Mouse (Mus musculus): ENCODE measurements at regions not wholly inside any gene's neighbourhood (a gene's known extent, or its start where the extent isn't known, plus 50 kb on each side); places are given as distances from the start of the nearest gene placed in this dataset.

- no peak overlapping the region for H3K4me2 ChIP-seq (ENCODE audit: low read depth, low read length, severe bottlenecking)
- peaks cover 1% of the 10 kb centered on the region; the same call in 1 of the 2 replicates for H3K4me1 ChIP-seq (replicated peaks; ENCODE audit: control insufficient read depth, insufficient read depth, low read length)
- no peak for DNase-seq (ENCODE audit: low spot score)
- H3K9ac ChIP-seq (ENCODE audit: low read length), result no peak overlapping the region
- no peak overlapping the region for H3K4me3 ChIP-seq (ENCODE audit: low read depth, low read length)
- no peak overlapping the region for H3K27ac ChIP-seq (ENCODE audit: low read depth, low read length)
- no peaks in the 10 kb centered on the region for H3K9me3 ChIP-seq (ENCODE audit: control insufficient read depth, low read length)
- ATAC-seq (replicated peaks; ENCODE audit: low FRiP score), result no peak
- 85% methylated on average over 2 of the region's 2 CpGs for WGBS
- H3K36me3 ChIP-seq (ENCODE audit: control insufficient read depth, insufficient read depth, low read length), result no peaks in the 10 kb centered on the region
- H3K27me3 ChIP-seq (ENCODE audit: control insufficient read depth, insufficient read depth, low read length), result no peaks in the 10 kb centered on the region
These were observed 61.9 kb upstream of the Znrf2 start for GRCm38 (mm10) chr6:54754810-54755209.

GRCm38 (mm10) chr6:54757511-54757911 is 59.2 kb upstream of the Znrf2 start:
- H3K27ac ChIP-seq (ENCODE audit: low read depth, low read length), result no peak overlapping the region
- no peaks in the 10 kb centered on the region for H3K9me3 ChIP-seq (ENCODE audit: control insufficient read depth, low read length)
- H3K36me3 ChIP-seq (ENCODE audit: control insufficient read depth, insufficient read depth, low read length), result no peaks in the 10 kb centered on the region
- WGBS, result 57% methylated on average over 5 of the region's 5 CpGs
- no peak overlapping the region for H3K9ac ChIP-seq (ENCODE audit: low read length)
- H3K4me2 ChIP-seq (ENCODE audit: low read depth, low read length, severe bottlenecking), result no peak overlapping the region
- no peak for DNase-seq (ENCODE audit: low spot score)
- no peak for ATAC-seq (replicated peaks; ENCODE audit: low FRiP score)
- H3K27me3 ChIP-seq (ENCODE audit: control insufficient read depth, insufficient read depth, low read length), result no peaks in the 10 kb centered on the region
- H3K4me3 ChIP-seq (ENCODE audit: low read depth, low read length), result no peak overlapping the region
- H3K4me1 ChIP-seq (replicated peaks; ENCODE audit: control insufficient read depth, insufficient read depth, low read length), result peaks cover 5% of the 10 kb centered on the region; the same call in 1 of the 2 replicates

- 21% methylated on average over 2 of the region's 2 CpGs for WGBS
- no peak overlapping the region for H3K9ac ChIP-seq (ENCODE audit: low read length)
- H3K36me3 ChIP-seq (ENCODE audit: control insufficient read depth, insufficient read depth, low read length), result no peaks in the 10 kb centered on the region
- ATAC-seq (replicated peaks; ENCODE audit: low FRiP score), result no peak
- H3K9me3 ChIP-seq (ENCODE audit: control insufficient read depth, low read length), result no peaks in the 10 kb centered on the region
- H3K4me3 ChIP-seq (ENCODE audit: low read depth, low read length), result no peak overlapping the region
- no peak overlapping the region for H3K27ac ChIP-seq (ENCODE audit: low read depth, low read length)
- no peaks in the 10 kb centered on the region for H3K27me3 ChIP-seq (ENCODE audit: control insufficient read depth, insufficient read depth, low read length)
- DNase-seq (ENCODE audit: low spot score), result no peak
- no peak overlapping the region for H3K4me2 ChIP-seq (ENCODE audit: low read depth, low read length, severe bottlenecking)
- H3K4me1 ChIP-seq (replicated peaks; ENCODE audit: control insufficient read depth, insufficient read depth, low read length), result peaks cover 5% of the 10 kb centered on the region; the same call in 1 of the 2 replicates
These were observed 58.6 kb upstream of the Znrf2 start for GRCm38 (mm10) chr6:54758112-54758511.

GRCm38 (mm10) chr6:54759263-54759662 is 57.5 kb upstream of the Znrf2 start:
- Histone ChIP-seq H3K36me3 (ENCODE audit: control insufficient read depth, insufficient read depth, low read length) (no peaks in the 10 kb centered on the region), H3K27ac (ENCODE audit: low read depth, low read length) (no peak overlapping the region), H3K9me3 (ENCODE audit: control insufficient read depth, low read length) (no peaks in the 10 kb centered on the region), H3K4me2 (ENCODE audit: low read depth, low read length, severe bottlenecking) (no peak overlapping the region), H3K9ac (ENCODE audit: low read length) (no peak overlapping the region), H3K27me3 (ENCODE audit: control insufficient read depth, insufficient read depth, low read length) (no peaks in the 10 kb centered on the region), H3K4me1 (replicated peaks; ENCODE audit: control insufficient read depth, insufficient read depth, low read length) (peaks cover 5% of the 10 kb centered on the region; the same call in 1 of the 2 replicates), H3K4me3 (ENCODE audit: low read depth, low read length) (no peak overlapping the region)
- ATAC-seq (replicated peaks; ENCODE audit: low FRiP score) (no peak), DNase-seq (ENCODE audit: low spot score) (no peak)
- 71% methylated on average over 8 of the region's 8 CpGs for whole genome bisulfite sequencing

- no peaks in the 10 kb centered on the region for H3K27me3 ChIP-seq (ENCODE audit: control insufficient read depth, insufficient read depth, low read length)
- WGBS, result 7% methylated on average over 11 of the region's 11 CpGs
- DNase-seq (ENCODE audit: low spot score) (no peak), ATAC-seq (replicated peaks; ENCODE audit: low FRiP score) (peak; percentile 66)
- H3K4me1 ChIP-seq (replicated peaks; ENCODE audit: control insufficient read depth, insufficient read depth, low read length), result peaks cover 5% of the 10 kb centered on the region; the same call in 1 of the 2 replicates
- no peaks in the 10 kb centered on the region for H3K36me3 ChIP-seq (ENCODE audit: control insufficient read depth, insufficient read depth, low read length)
- H3K4me3 ChIP-seq (ENCODE audit: low read depth, low read length), result no peak overlapping the region
- no peak overlapping the region for H3K9ac ChIP-seq (ENCODE audit: low read length)
- no peak overlapping the region for H3K27ac ChIP-seq (ENCODE audit: low read depth, low read length)
- H3K9me3 ChIP-seq (ENCODE audit: control insufficient read depth, low read length), result no peaks in the 10 kb centered on the region
- H3K4me2 ChIP-seq (ENCODE audit: low read depth, low read length, severe bottlenecking), result peak overlapping the region; percentile 26; the same call in 1 of the 2 replicates
These were observed 56.7 kb upstream of the Znrf2 start for GRCm38 (mm10) chr6:54759942-54760498.

GRCm38 (mm10) chr6:54760541-54760940 is 56.2 kb upstream of the Znrf2 start:
- Histone ChIP-seq H3K36me3 (ENCODE audit: control insufficient read depth, insufficient read depth, low read length) (no peaks in the 10 kb centered on the region), H3K4me2 (ENCODE audit: low read depth, low read length, severe bottlenecking) (no peak overlapping the region; the same call in 1 of the 2 replicates), H3K4me1 (replicated peaks; ENCODE audit: control insufficient read depth, insufficient read depth, low read length) (peaks cover 5% of the 10 kb centered on the region; the same call in 1 of the 2 replicates), H3K9me3 (ENCODE audit: control insufficient read depth, low read length) (no peaks in the 10 kb centered on the region), H3K27ac (ENCODE audit: low read depth, low read length) (no peak overlapping the region), H3K9ac (ENCODE audit: low read length) (no peak overlapping the region), H3K27me3 (ENCODE audit: control insufficient read depth, insufficient read depth, low read length) (no peaks in the 10 kb centered on the region), H3K4me3 (ENCODE audit: low read depth, low read length) (no peak overlapping the region)
- 68% methylated on average over 2 of the region's 2 CpGs for WGBS
- DNase-seq (ENCODE audit: low spot score), result no peak
- no peak for ATAC-seq (replicated peaks; ENCODE audit: low FRiP score)

GRCm38 (mm10) chr6:54762021-54762420 is 54.7 kb upstream of the Znrf2 start:
- Histone ChIP-seq H3K36me3 (ENCODE audit: control insufficient read depth, insufficient read depth, low read length) (no peaks in the 10 kb centered on the region), H3K27ac (ENCODE audit: low read depth, low read length) (no peak overlapping the region), H3K27me3 (ENCODE audit: control insufficient read depth, insufficient read depth, low read length) (no peaks in the 10 kb centered on the region), H3K4me3 (ENCODE audit: low read depth, low read length) (no peak overlapping the region), H3K4me1 (replicated peaks; ENCODE audit: control insufficient read depth, insufficient read depth, low read length) (peaks cover 5% of the 10 kb centered on the region; the same call in 1 of the 2 replicates), H3K9ac (ENCODE audit: low read length) (no peak overlapping the region), H3K4me2 (ENCODE audit: low read depth, low read length, severe bottlenecking) (no peak overlapping the region), H3K9me3 (ENCODE audit: control insufficient read depth, low read length) (no peaks in the 10 kb centered on the region)
- no peak for DNase-seq (ENCODE audit: low spot score)
- ATAC-seq (replicated peaks; ENCODE audit: low FRiP score), result no peak
- WGBS, result 74% methylated on average over 5 of the region's 5 CpGs

GRCm38 (mm10) chr6:54762499-54762898 is 54.2 kb upstream of the Znrf2 start:
- peaks cover 5% of the 10 kb centered on the region; the same call in 1 of the 2 replicates for H3K4me1 ChIP-seq (replicated peaks; ENCODE audit: control insufficient read depth, insufficient read depth, low read length)
- no peak for ATAC-seq (replicated peaks; ENCODE audit: low FRiP score)
- H3K36me3 ChIP-seq (ENCODE audit: control insufficient read depth, insufficient read depth, low read length), result no peaks in the 10 kb centered on the region
- no peak overlapping the region for H3K4me2 ChIP-seq (ENCODE audit: low read depth, low read length, severe bottlenecking)
- no peak overlapping the region for H3K27ac ChIP-seq (ENCODE audit: low read depth, low read length)
- no peaks in the 10 kb centered on the region for H3K27me3 ChIP-seq (ENCODE audit: control insufficient read depth, insufficient read depth, low read length)
- no peaks in the 10 kb centered on the region for H3K9me3 ChIP-seq (ENCODE audit: control insufficient read depth, low read length)
- H3K9ac ChIP-seq (ENCODE audit: low read length), result no peak overlapping the region
- no peak for DNase-seq (ENCODE audit: low spot score)
- H3K4me3 ChIP-seq (ENCODE audit: low read depth, low read length), result no peak overlapping the region
- 38% methylated on average over 5 of the region's 5 CpGs for WGBS

GRCm38 (mm10) chr6:54763669-54764068 is 53.0 kb upstream of the Znrf2 start:
- 93% methylated on average over 4 of the region's 4 CpGs for WGBS
- ATAC-seq (replicated peaks; ENCODE audit: low FRiP score) (no peak), DNase-seq (ENCODE audit: low spot score) (no peak)
- H3K27me3 ChIP-seq (ENCODE audit: control insufficient read depth, insufficient read depth, low read length), result no peaks in the 10 kb centered on the region
- no peaks in the 10 kb centered on the region for H3K36me3 ChIP-seq (ENCODE audit: control insufficient read depth, insufficient read depth, low read length)
- no peak overlapping the region for H3K9ac ChIP-seq (ENCODE audit: low read length)
- no peak overlapping the region for H3K27ac ChIP-seq (ENCODE audit: low read depth, low read length)
- no peak overlapping the region for H3K4me2 ChIP-seq (ENCODE audit: low read depth, low read length, severe bottlenecking)
- no peaks in the 10 kb centered on the region for H3K9me3 ChIP-seq (ENCODE audit: control insufficient read depth, low read length)
- no peak overlapping the region for H3K4me3 ChIP-seq (ENCODE audit: low read depth, low read length)
- peaks cover 5% of the 10 kb centered on the region; the same call in 1 of the 2 replicates for H3K4me1 ChIP-seq (replicated peaks; ENCODE audit: control insufficient read depth, insufficient read depth, low read length)

Measured in forebrain, embryonic 11.5 days (tissue).